Mouse (Mus musculus): ENCODE measurements around the gene Aqp9. TPM values are rescaled to one million over a fixed set of nuclear protein-coding genes. Genes with fewer than 3 reads are reported as not detected.

The Aqp9 gene
- polyA plus RNA-seq, 1 experiment from 2014 or later, result 1.1 TPM

- no peak overlapping the region for H3K4me3 ChIP-seq (ENCODE audit: low read length)
- WGBS, result 77% methylated on average over 4 of the region's 4 CpGs
- H3K27me3 ChIP-seq (replicated peaks; ENCODE audit: control insufficient read depth, insufficient read depth, low read length), result no peaks in the 10 kb centered on the region
- H3K4me1 ChIP-seq (ENCODE audit: control insufficient read depth, insufficient read depth, low read length), result no peaks in the 10 kb centered on the region
- no peaks in the 10 kb centered on the region for H3K9me3 ChIP-seq (ENCODE audit: control insufficient read depth, low read length)
- no peak overlapping the region for H3K27ac ChIP-seq (ENCODE audit: low read length)
- no peak for ATAC-seq
- H3K9ac ChIP-seq (ENCODE audit: low read depth, low read length), result no peak overlapping the region
- H3K4me2 ChIP-seq (ENCODE audit: low read depth, low read length), result no peak overlapping the region
- H3K36me3 ChIP-seq (ENCODE audit: control insufficient read depth, insufficient read depth, low read length), result no peaks in the 10 kb centered on the region
Observed at GRCm38 (mm10) chr9:71202265-71202664, 33.8 kb upstream of the Aqp9 start.

- no peaks in the 10 kb centered on the region for H3K9me3 ChIP-seq (ENCODE audit: control insufficient read depth, low read length)
- no peaks in the 10 kb centered on the region for H3K36me3 ChIP-seq (ENCODE audit: control insufficient read depth, insufficient read depth, low read length)
- H3K27me3 ChIP-seq (replicated peaks; ENCODE audit: control insufficient read depth, insufficient read depth, low read length), result no peaks in the 10 kb centered on the region
- 72% methylated on average over 5 of the region's 5 CpGs for WGBS
- H3K4me2 ChIP-seq (ENCODE audit: low read depth, low read length), result no peak overlapping the region
- H3K27ac ChIP-seq (ENCODE audit: low read length), result no peak overlapping the region
- no peak overlapping the region for H3K4me3 ChIP-seq (ENCODE audit: low read length)
- H3K9ac ChIP-seq (ENCODE audit: low read depth, low read length), result no peak overlapping the region
- no peaks in the 10 kb centered on the region for H3K4me1 ChIP-seq (ENCODE audit: control insufficient read depth, insufficient read depth, low read length)
- ATAC-seq, result no peak
Observed at GRCm38 (mm10) chr9:71198826-71199225, 30.3 kb upstream of the Aqp9 start.

GRCm38 (mm10) chr9:71188647-71189415 lies 20.3 kb upstream of the Aqp9 start:
- ATAC-seq, result peak; percentile 87
- no peak overlapping the region for H3K27ac ChIP-seq (ENCODE audit: low read length)
- no peak overlapping the region for H3K4me3 ChIP-seq (ENCODE audit: low read length)
- no peak overlapping the region for H3K9ac ChIP-seq (ENCODE audit: low read depth, low read length)
- 0 out of 2 replicates have a peak, but pooled peaks cover 3% of the 10 kb centered on the region for H3K4me1 ChIP-seq (ENCODE audit: control insufficient read depth, insufficient read depth, low read length)
- peak overlapping the region; percentile 37 for H3K4me2 ChIP-seq (ENCODE audit: low read depth, low read length)
- H3K9me3 ChIP-seq (ENCODE audit: control insufficient read depth, low read length), result no peaks in the 10 kb centered on the region
- H3K27me3 ChIP-seq (replicated peaks; ENCODE audit: control insufficient read depth, insufficient read depth, low read length), result no peaks in the 10 kb centered on the region
- WGBS, result 11% methylated on average over 12 of the region's 12 CpGs
- no peaks in the 10 kb centered on the region for H3K36me3 ChIP-seq (ENCODE audit: control insufficient read depth, insufficient read depth, low read length)

- Histone ChIP-seq H3K27ac (ENCODE audit: low read length) (no peak overlapping the region), H3K4me3 (ENCODE audit: low read length) (no peak overlapping the region), H3K9ac (ENCODE audit: low read depth, low read length) (no peak overlapping the region), H3K36me3 (ENCODE audit: control insufficient read depth, insufficient read depth, low read length) (no peaks in the 10 kb centered on the region), H3K4me2 (ENCODE audit: low read depth, low read length) (no peak overlapping the region), H3K9me3 (ENCODE audit: control insufficient read depth, low read length) (no peaks in the 10 kb centered on the region), H3K4me1 (ENCODE audit: control insufficient read depth, insufficient read depth, low read length) (0 out of 2 replicates have a peak, but pooled peaks cover 3% of the 10 kb centered on the region), H3K27me3 (replicated peaks; ENCODE audit: control insufficient read depth, insufficient read depth, low read length) (no peaks in the 10 kb centered on the region)
- WGBS, result 85% methylated on average over 7 of the region's 7 CpGs
- no peak for ATAC-seq
Observed at GRCm38 (mm10) chr9:71187396-71187795, 18.9 kb upstream of the Aqp9 start.

- ATAC-seq, result peak; percentile 67
- no peaks in the 10 kb centered on the region for H3K9me3 ChIP-seq (ENCODE audit: control insufficient read depth, low read length)
- no peak overlapping the region for H3K4me2 ChIP-seq (ENCODE audit: low read depth, low read length)
- no peak overlapping the region for H3K4me3 ChIP-seq (ENCODE audit: low read length)
- H3K27me3 ChIP-seq (replicated peaks; ENCODE audit: control insufficient read depth, insufficient read depth, low read length), result no peaks in the 10 kb centered on the region
- no peak overlapping the region for H3K27ac ChIP-seq (ENCODE audit: low read length)
- H3K9ac ChIP-seq (ENCODE audit: low read depth, low read length), result no peak overlapping the region
- H3K36me3 ChIP-seq (ENCODE audit: control insufficient read depth, insufficient read depth, low read length), result no peaks in the 10 kb centered on the region
- WGBS, result 56% methylated on average over 2 of the region's 2 CpGs
- 0 out of 2 replicates have a peak, but pooled peaks cover 3% of the 10 kb centered on the region for H3K4me1 ChIP-seq (ENCODE audit: control insufficient read depth, insufficient read depth, low read length)
Observed at GRCm38 (mm10) chr9:71185823-71186222, 17.3 kb upstream of the Aqp9 start.

- no peaks in the 10 kb centered on the region for H3K9me3 ChIP-seq (ENCODE audit: control insufficient read depth, low read length)
- H3K4me3 ChIP-seq (ENCODE audit: low read length), result no peak overlapping the region
- no peak for ATAC-seq
- H3K27ac ChIP-seq (ENCODE audit: low read length), result no peak overlapping the region
- H3K4me1 ChIP-seq (ENCODE audit: control insufficient read depth, insufficient read depth, low read length), result 0 out of 2 replicates have a peak, but pooled peaks cover 3% of the 10 kb centered on the region
- no peak overlapping the region for H3K9ac ChIP-seq (ENCODE audit: low read depth, low read length)
- no peak overlapping the region for H3K4me2 ChIP-seq (ENCODE audit: low read depth, low read length)
- no peaks in the 10 kb centered on the region for H3K27me3 ChIP-seq (replicated peaks; ENCODE audit: control insufficient read depth, insufficient read depth, low read length)
- H3K36me3 ChIP-seq (ENCODE audit: control insufficient read depth, insufficient read depth, low read length), result no peaks in the 10 kb centered on the region
Observed at GRCm38 (mm10) chr9:71185285-71185684, 16.8 kb upstream of the Aqp9 start.

GRCm38 (mm10) chr9:71179964-71180700 lies 11.7 kb upstream of the Aqp9 start:
- Histone ChIP-seq H3K36me3 (ENCODE audit: control insufficient read depth, insufficient read depth, low read length) (no peaks in the 10 kb centered on the region), H3K4me2 (ENCODE audit: low read depth, low read length) (no peak overlapping the region), H3K9me3 (ENCODE audit: control insufficient read depth, low read length) (no peaks in the 10 kb centered on the region), H3K9ac (ENCODE audit: low read depth, low read length) (no peak overlapping the region), H3K4me3 (ENCODE audit: low read length) (no peak overlapping the region), H3K27ac (ENCODE audit: low read length) (no peak overlapping the region), H3K27me3 (replicated peaks; ENCODE audit: control insufficient read depth, insufficient read depth, low read length) (no peaks in the 10 kb centered on the region), H3K4me1 (ENCODE audit: control insufficient read depth, insufficient read depth, low read length) (no peaks in the 10 kb centered on the region)
- no peak for ATAC-seq
- 64% methylated on average over 8 of the region's 8 CpGs for WGBS

- Histone ChIP-seq H3K9ac (ENCODE audit: low read depth, low read length) (no peak overlapping the region), H3K9me3 (ENCODE audit: control insufficient read depth, low read length) (no peaks in the 10 kb centered on the region), H3K4me2 (ENCODE audit: low read depth, low read length) (no peak overlapping the region), H3K36me3 (ENCODE audit: control insufficient read depth, insufficient read depth, low read length) (no peaks in the 10 kb centered on the region), H3K27me3 (replicated peaks; ENCODE audit: control insufficient read depth, insufficient read depth, low read length) (no peaks in the 10 kb centered on the region), H3K4me3 (ENCODE audit: low read length) (no peak overlapping the region), H3K27ac (ENCODE audit: low read length) (no peak overlapping the region), H3K4me1 (ENCODE audit: control insufficient read depth, insufficient read depth, low read length) (no peaks in the 10 kb centered on the region)
- no peak for ATAC-seq
- 77% methylated on average over 6 of the region's 6 CpGs for WGBS
Observed at GRCm38 (mm10) chr9:71179276-71179896, 10.9 kb upstream of the Aqp9 start.

GRCm38 (mm10) chr9:71175686-71176085 lies 7.2 kb upstream of the Aqp9 start:
- Histone ChIP-seq H3K4me2 (ENCODE audit: low read depth, low read length) (no peak overlapping the region), H3K27ac (ENCODE audit: low read length) (no peak overlapping the region), H3K36me3 (ENCODE audit: control insufficient read depth, insufficient read depth, low read length) (no peaks in the 10 kb centered on the region), H3K9ac (ENCODE audit: low read depth, low read length) (no peak overlapping the region), H3K9me3 (ENCODE audit: control insufficient read depth, low read length) (no peaks in the 10 kb centered on the region), H3K27me3 (replicated peaks; ENCODE audit: control insufficient read depth, insufficient read depth, low read length) (no peaks in the 10 kb centered on the region), H3K4me1 (ENCODE audit: control insufficient read depth, insufficient read depth, low read length) (no peaks in the 10 kb centered on the region), H3K4me3 (ENCODE audit: low read length) (no peak overlapping the region)
- 84% methylated on average over 1 of the region's 1 CpGs for WGBS
- ATAC-seq, result no peak

Measured in intestine, embryonic 16.5 days (tissue).